Mouse (Mus musculus): ENCODE data around the gene Gng10.

Gng10 gene

GRCm38 (mm10) chr4:59016922-59017321, 18.0 kb upstream of the Gng10 start:
- no peak for DNase-seq (ENCODE audit: low spot score in 2 of 2)

GRCm38 (mm10) chr4:59034325-59034917, 467 bp upstream of the Gng10 start:
- DNase-seq (ENCODE audit: low spot score in 2 of 2): no peak

- no peak for DNase-seq (ENCODE audit: low spot score in 2 of 2)
Observed at GRCm38 (mm10) chr4:59035786-59036350, 980 bp downstream of the Gng10 start.

GRCm38 (mm10) chr4:59036490-59037127, 1.7 kb downstream of the Gng10 start:
- peak; percentile 62 to 68 for DNase-seq (ENCODE audit: low spot score in 2 of 2)

- DNase-seq (ENCODE audit: low spot score in 2 of 2): no peak
Observed at GRCm38 (mm10) chr4:59037525-59037924, 2.6 kb downstream of the Gng10 start.

GRCm38 (mm10) chr4:59040397-59041287, 5.8 kb downstream of the Gng10 start:
- DNase-seq (ENCODE audit: low spot score in 2 of 2): no peak

GRCm38 (mm10) chr4:59043074-59043473, 8.2 kb downstream of the Gng10 start:
- DNase-seq (ENCODE audit: low spot score in 2 of 2): no peak

- DNase-seq (ENCODE audit: low spot score in 2 of 2): no peak
Observed at GRCm38 (mm10) chr4:59043891-59044290, 9.0 kb downstream of the Gng10 start.

- DNase-seq (ENCODE audit: low spot score in 2 of 2): no peak
Observed at GRCm38 (mm10) chr4:59047222-59047621, 12.3 kb downstream of the Gng10 start.

- no peak for DNase-seq (ENCODE audit: low spot score in 2 of 2)
Observed at GRCm38 (mm10) chr4:59051081-59051480, 16.2 kb downstream of the Gng10 start.

GRCm38 (mm10) chr4:59057929-59058328, 23.0 kb downstream of the Gng10 start:
- no peak for DNase-seq (ENCODE audit: low spot score in 2 of 2)

- no peak for DNase-seq (ENCODE audit: low spot score in 2 of 2)
Observed at GRCm38 (mm10) chr4:59062526-59062925, 27.6 kb downstream of the Gng10 start.

GRCm38 (mm10) chr4:59069276-59069675, 34.4 kb downstream of the Gng10 start:
- DNase-seq (ENCODE audit: low spot score in 2 of 2): no peak

GRCm38 (mm10) chr4:59083430-59083829, 48.5 kb downstream of the Gng10 start:
- no peak for DNase-seq (ENCODE audit: low spot score in 2 of 2)

- DNase-seq (ENCODE audit: low spot score in 2 of 2): no peak
Observed at GRCm38 (mm10) chr4:59089391-59089790, 54.5 kb downstream of the Gng10 start.

All from urinary bladder, postnatal 36 days (tissue).